Mouse (Mus musculus) megakaryocyte progenitor cell, adult 5-6 weeks (primary cell): ENCODE results near the gene Tsc2. TPM values are rescaled to one million over a fixed set of nuclear protein-coding genes. Genes with fewer than 3 reads are reported as not detected.

Source experiments
- ATAC-seq: replicated peaks from 2 replicates; pipeline ENCODE4 v1.8.0; 2016; ENCODE audit warnings: mild to moderate bottlenecking, moderate TSS enrichment, inconsistent platforms; ENCODE audit not compliant: poor library complexity
- total RNA-seq, 2 experiments: library from RNA; stranded (forward) in 1 of 2; stranded (reverse) in 1 of 2; fragments of 157-497, 149-512 nt in 1 of 2; fragments of 200-1000 nt in 1 of 2; gene quantifications; 2 replicates each; pipeline versions ENCODE4 v1.2.3 to v1.2.4; 2015 to 2017

Tsc2 gene
- total RNA-seq, 2 experiments from 2014 or later = 54.1 to 64.3 TPM

- ATAC-seq = no peak
These were observed 16.4 kb upstream of the Tsc2 start for GRCm38 (mm10) chr17:24648731-24649377.

- no peak for ATAC-seq
These were observed 15.1 kb upstream of the Tsc2 start for GRCm38 (mm10) chr17:24647493-24647892.

- ATAC-seq = no peak
These were observed 14.0 kb upstream of the Tsc2 start for GRCm38 (mm10) chr17:24646381-24646780.

- no peak for ATAC-seq
These were observed 13.5 kb upstream of the Tsc2 start for GRCm38 (mm10) chr17:24645916-24646315.

- ATAC-seq = no peak
These were observed 12.7 kb upstream of the Tsc2 start for GRCm38 (mm10) chr17:24644875-24645721.

GRCm38 (mm10) chr17:24644030-24644715, 11.7 kb upstream of the Tsc2 start:
- no peak for ATAC-seq

GRCm38 (mm10) chr17:24642791-24643343, 10.4 kb upstream of the Tsc2 start:
- ATAC-seq = no peak

GRCm38 (mm10) chr17:24641944-24642343, 9.5 kb upstream of the Tsc2 start:
- no peak for ATAC-seq

GRCm38 (mm10) chr17:24640581-24640980, 8.2 kb upstream of the Tsc2 start:
- no peak for ATAC-seq

- ATAC-seq = no peak
These were observed 7.7 kb upstream of the Tsc2 start for GRCm38 (mm10) chr17:24640119-24640518.

GRCm38 (mm10) chr17:24639571-24639988, 7.2 kb upstream of the Tsc2 start:
- ATAC-seq = no peak

GRCm38 (mm10) chr17:24638840-24639239, 6.4 kb upstream of the Tsc2 start:
- ATAC-seq = no peak

- no peak for ATAC-seq
These were observed 5.8 kb upstream of the Tsc2 start for GRCm38 (mm10) chr17:24638214-24638613.

- ATAC-seq = no peak
These were observed 4.5 kb upstream of the Tsc2 start for GRCm38 (mm10) chr17:24636781-24637481.

- no peak for ATAC-seq
These were observed 3.3 kb upstream of the Tsc2 start for GRCm38 (mm10) chr17:24635694-24636093.

- no peak for ATAC-seq
These were observed 2.6 kb upstream of the Tsc2 start for GRCm38 (mm10) chr17:24635024-24635423.

GRCm38 (mm10) chr17:24633831-24634230, 1.4 kb upstream of the Tsc2 start:
- ATAC-seq = no peak

GRCm38 (mm10) chr17:24632813-24633449, 501 bp upstream of the Tsc2 start:
- ATAC-seq = 0 out of 2 replicates have a peak, but pooled peaks have one; percentile 27

GRCm38 (mm10) chr17:24630072-24630471, 2.4 kb downstream of the Tsc2 start:
- no peak for ATAC-seq

GRCm38 (mm10) chr17:24628646-24629045, 3.8 kb downstream of the Tsc2 start:
- ATAC-seq = peak; percentile 81
